Mouse (Mus musculus) gastrocnemius, postnatal 4 days (tissue): Measurements from ENCODE around the gene 4932438H23Rik. TPM values are rescaled to one million over a fixed set of nuclear protein-coding genes. Genes with fewer than 3 reads are reported as not detected.

Source experiments
- DNase-seq, 2 experiments: peaks; one replicate each; pipeline ENCODE4 v3.0.0; 2021 to 2022; ENCODE audit warnings: low spot score in 2 of 2, mixed read lengths in 2 of 2
- long read RNA-seq, 2 experiments: library from polyadenylated mRNA; stranded (forward); transcript quantifications; one replicate each; pipeline ENCODE4 v2.0.0; 2021
- total RNA-seq, 2 experiments: library from RNA; stranded (reverse); gene quantifications; 2 replicates each; pipeline ENCODE4 v1.2.3; 2021

4932438H23Rik gene
- 1 to 10 TPM; 3.0 to 3.7 TPM for total RNA-seq
- long read RNA-seq, experiment 1, transcript 4932438H23Rik-202 (2 exons, 2,436 nt), result major isoform, 7 of 9 reads
- long read RNA-seq, experiment 1, partial matches to known transcripts, result 0 of 9 reads
- long read RNA-seq, experiment 1, other reads (novel, unspliced or antisense), result 1 of 9 reads
- long read RNA-seq, experiment 2, partial matches to known transcripts, result 0 of 6 reads
- long read RNA-seq, experiment 2, other reads (novel, unspliced or antisense), result 1 of 6 reads

- DNase-seq, result no peak
Observed at GRCm38 (mm10) chr16:91095022-91095421, at the start of gene 4932438H23Rik. TSS of gene 4932438H23Rik (minus strand) at chr16:91095122.

GRCm38 (mm10) chr16:91140991-91141630 lies 46.2 kb upstream of the 4932438H23Rik start:
- no peak for DNase-seq

- DNase-seq, result no peak
Observed at GRCm38 (mm10) chr16:91140457-91140856, 45.5 kb upstream of the 4932438H23Rik start.

- no peak for DNase-seq
Observed at GRCm38 (mm10) chr16:91140056-91140455, 45.1 kb upstream of the 4932438H23Rik start.

GRCm38 (mm10) chr16:91139481-91139880 lies 44.6 kb upstream of the 4932438H23Rik start:
- DNase-seq, result no peak

- no peak for DNase-seq
Observed at GRCm38 (mm10) chr16:91138736-91139135, 43.8 kb upstream of the 4932438H23Rik start.

- no peak for DNase-seq
Observed at GRCm38 (mm10) chr16:91138151-91138550, 43.2 kb upstream of the 4932438H23Rik start.

- DNase-seq, result no peak
Observed at GRCm38 (mm10) chr16:91136607-91137006, 41.7 kb upstream of the 4932438H23Rik start.

GRCm38 (mm10) chr16:91129916-91130315 lies 35.0 kb upstream of the 4932438H23Rik start:
- DNase-seq, result no peak

GRCm38 (mm10) chr16:91128431-91128830 lies 33.5 kb upstream of the 4932438H23Rik start:
- no peak for DNase-seq

GRCm38 (mm10) chr16:91126734-91127524 lies 32.0 kb upstream of the 4932438H23Rik start:
- DNase-seq, result no peak

- no peak for DNase-seq
Observed at GRCm38 (mm10) chr16:91124256-91124655, 29.3 kb upstream of the 4932438H23Rik start.

- DNase-seq, result no peak
Observed at GRCm38 (mm10) chr16:91123821-91124220, 28.9 kb upstream of the 4932438H23Rik start.

GRCm38 (mm10) chr16:91119879-91120278 lies 25.0 kb upstream of the 4932438H23Rik start:
- no peak for DNase-seq

GRCm38 (mm10) chr16:91116696-91117095 lies 21.8 kb upstream of the 4932438H23Rik start:
- DNase-seq, result no peak

GRCm38 (mm10) chr16:91116006-91116405 lies 21.1 kb upstream of the 4932438H23Rik start:
- no peak for DNase-seq

GRCm38 (mm10) chr16:91110999-91111535 lies 16.1 kb upstream of the 4932438H23Rik start:
- DNase-seq, result no peak

- DNase-seq, result no peak
Observed at GRCm38 (mm10) chr16:91107608-91108007, 12.7 kb upstream of the 4932438H23Rik start.

GRCm38 (mm10) chr16:91105481-91106051 lies 10.6 kb upstream of the 4932438H23Rik start:
- DNase-seq, result no peak

GRCm38 (mm10) chr16:91104821-91105480 lies 10.0 kb upstream of the 4932438H23Rik start:
- DNase-seq, result no peak

- DNase-seq, result no peak
Observed at GRCm38 (mm10) chr16:91103386-91103785, 8.5 kb upstream of the 4932438H23Rik start.
